Mouse (Mus musculus): ENCODE measurements around the gene Eml6.

DNA sequence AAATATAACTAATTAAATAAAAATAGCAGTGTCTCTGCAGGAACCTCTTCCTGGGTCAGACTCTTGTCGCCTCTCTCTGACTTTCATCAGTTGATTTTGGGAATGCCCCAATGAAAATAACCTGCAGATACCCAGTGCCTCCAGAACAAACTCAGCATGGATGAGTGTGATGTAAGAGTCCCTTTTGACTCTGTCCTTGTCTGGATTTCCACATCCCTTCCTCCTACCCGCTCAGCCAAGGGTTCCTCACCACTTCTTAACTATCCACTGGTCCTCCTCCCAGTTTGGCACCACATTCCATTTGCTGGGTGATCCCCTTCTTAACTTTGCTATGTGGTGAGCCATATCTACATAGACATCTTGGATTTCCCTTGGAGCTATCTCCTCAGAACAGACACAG, 235.0 kb downstream of the Eml6 start:
- TF ChIP-seq CTCF (IDR thresholded peaks at IDR 0.05; ENCODE audit: control insufficient read depth, insufficient read depth, low read length) (no peak), POLR2A (IDR thresholded peaks at IDR 0.05; ENCODE audit: borderline replicate concordance, control insufficient read depth, low read depth, low read length) (no peak)

Data from bone marrow, adult 2 months (tissue).